Mouse (Mus musculus) gastrocnemius, postnatal 14 days (tissue): ENCODE measurements around the gene Zfp536. TPM values are rescaled to one million over a fixed set of nuclear protein-coding genes. Genes with fewer than 3 reads are reported as not detected.
A peak's percentile ranks its signal among the peaks of the same experiment; 100 is the strongest.
"Not testable (repeated sequence)": the region's sequence is repeated elsewhere in the genome, so short reads cannot be mapped to it uniquely, and the experiment has no call there.

Experiments
- DNase-seq: peaks from one replicate; pipeline ENCODE4 v3.0.0; 2021; ENCODE audit warnings: mixed read lengths
- intact Hi-C: fragments of 180-260 bp; cut with DNase I; formaldehyde crosslinking; loops from one replicate; pipeline ENCODE4 v1.15.1; 2025; ENCODE audit warnings: low total_unique reads
- total RNA-seq, 2 experiments: library from RNA; stranded (reverse); gene quantifications; 2 replicates each; pipeline ENCODE4 v1.2.3; 2021

The Zfp536 gene
- total RNA-seq, 2 experiments from 2014 or later: 2.2 to 2.7 TPM

DNA sequence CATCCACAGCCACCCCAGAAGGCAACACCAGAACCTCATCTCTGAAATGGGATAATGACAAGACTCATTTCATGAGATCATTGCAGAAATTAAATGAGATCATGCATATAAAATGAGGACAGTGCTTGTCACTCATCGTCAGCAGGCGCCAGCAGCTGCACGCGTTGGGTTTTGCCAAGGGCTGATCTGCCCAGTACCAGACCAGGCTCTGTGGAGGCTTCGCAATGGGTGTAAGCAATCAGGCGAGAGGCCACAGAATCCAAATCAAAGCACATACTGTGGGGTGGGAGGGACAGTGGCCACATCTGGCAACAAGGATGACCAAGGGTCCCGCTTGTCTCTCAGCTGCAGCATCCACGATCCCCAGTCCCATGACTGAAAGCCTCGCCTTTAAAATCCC lies 69.0 kb downstream of the Zfp536 start:
- DNase-seq: no peak
- intact Hi-C loops: no loop called here

DNA sequence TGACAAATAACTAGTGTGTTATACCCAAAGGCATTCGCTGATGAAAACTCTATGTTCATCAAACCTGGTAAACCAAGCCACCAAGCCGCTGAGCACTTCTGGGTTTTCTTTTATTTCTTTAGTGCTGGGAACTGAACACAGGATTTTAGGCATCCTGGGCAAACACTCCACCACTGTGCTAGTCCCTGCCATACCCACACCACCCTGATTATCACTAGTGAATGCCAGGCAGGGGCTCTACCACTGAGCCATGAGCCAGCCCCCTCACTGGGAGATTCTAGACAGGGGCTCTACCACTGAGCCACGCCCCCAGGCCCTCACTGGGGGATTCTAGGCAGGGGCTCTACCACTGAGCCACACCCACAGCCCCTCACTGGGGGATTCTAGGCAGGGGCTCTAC lies 76.1 kb downstream of the Zfp536 start:
- DNase-seq, intact Hi-C loops: not testable (repeated sequence)

DNA sequence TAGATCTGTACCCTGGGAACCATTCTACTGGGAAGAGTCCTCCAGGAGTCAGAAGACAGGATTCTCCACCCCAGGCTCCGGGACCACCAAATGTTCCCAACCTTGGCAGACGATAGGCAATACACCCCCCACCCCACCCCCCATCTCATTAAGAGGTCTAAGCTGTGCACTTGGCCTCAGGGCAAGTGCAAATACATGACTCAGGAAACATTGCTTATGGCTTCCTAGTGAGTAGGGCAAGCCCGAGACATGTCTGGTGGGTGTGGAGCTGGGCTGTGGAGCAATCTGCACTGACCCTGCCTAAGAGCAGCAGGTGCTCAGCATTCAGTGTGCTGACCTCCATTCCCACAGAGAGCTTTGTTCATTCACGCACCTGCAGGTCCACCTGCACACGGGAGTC lies 78.4 kb downstream of the Zfp536 start:
- intact Hi-C loops: no loop called here
- no peak for DNase-seq

DNA sequence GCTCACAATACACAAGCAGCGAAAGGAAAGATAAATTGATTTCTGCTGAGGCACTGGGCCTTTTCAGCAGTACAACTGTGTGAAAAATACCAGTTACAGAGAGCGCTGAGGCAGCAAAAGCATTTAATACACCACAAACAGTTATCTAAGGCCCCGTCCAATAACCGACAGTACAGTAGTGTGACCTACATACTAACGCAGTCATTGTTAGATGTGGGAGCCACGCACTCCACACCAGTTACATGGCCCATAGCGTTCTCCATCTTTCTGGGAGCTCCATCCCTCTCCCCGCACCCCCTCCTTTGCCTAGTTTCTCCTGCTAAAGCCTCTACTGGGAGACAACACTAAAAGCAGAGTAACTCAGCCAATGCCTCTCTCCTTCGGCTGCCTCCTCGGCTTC lies 82.8 kb downstream of the Zfp536 start:
- no peak for DNase-seq
- intact Hi-C loops: no loop called here

DNA sequence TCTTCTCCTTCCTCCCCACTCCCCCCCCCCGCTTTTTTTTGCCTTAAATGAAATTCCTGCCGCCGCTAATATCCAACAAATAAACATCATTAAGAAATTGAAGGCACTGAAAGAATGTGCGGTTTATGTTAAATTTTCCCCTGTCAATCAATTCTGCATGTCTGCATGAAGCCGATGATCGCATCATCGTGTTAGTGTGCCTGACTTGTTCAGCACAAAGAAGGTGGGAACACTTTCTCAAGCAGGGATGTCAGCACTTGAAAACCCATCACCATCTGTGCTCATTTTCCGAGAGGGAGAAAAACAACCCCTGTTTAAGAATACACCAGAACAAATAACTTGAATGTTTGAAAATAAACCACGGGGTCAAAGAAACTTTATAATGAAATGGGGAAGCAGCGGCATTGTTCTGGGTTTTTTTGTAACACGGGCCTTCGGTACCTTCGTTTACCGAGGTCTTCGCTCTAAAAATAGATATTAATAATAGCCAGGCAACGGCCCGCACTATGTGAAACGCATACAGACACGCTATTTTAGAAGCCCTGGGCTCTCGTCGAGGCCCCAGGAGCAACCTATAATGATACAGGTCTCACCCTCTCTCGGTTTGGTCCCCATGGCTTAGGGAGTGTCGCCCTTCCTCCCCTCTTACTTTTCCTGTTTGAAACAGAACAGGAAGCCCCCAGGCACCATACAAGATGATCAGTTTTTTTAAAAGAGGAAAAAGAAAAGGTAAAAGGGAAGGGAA lies 83.7 kb downstream of the Zfp536 start:
- no peak for DNase-seq
- intact Hi-C loops: no loop called here

DNA sequence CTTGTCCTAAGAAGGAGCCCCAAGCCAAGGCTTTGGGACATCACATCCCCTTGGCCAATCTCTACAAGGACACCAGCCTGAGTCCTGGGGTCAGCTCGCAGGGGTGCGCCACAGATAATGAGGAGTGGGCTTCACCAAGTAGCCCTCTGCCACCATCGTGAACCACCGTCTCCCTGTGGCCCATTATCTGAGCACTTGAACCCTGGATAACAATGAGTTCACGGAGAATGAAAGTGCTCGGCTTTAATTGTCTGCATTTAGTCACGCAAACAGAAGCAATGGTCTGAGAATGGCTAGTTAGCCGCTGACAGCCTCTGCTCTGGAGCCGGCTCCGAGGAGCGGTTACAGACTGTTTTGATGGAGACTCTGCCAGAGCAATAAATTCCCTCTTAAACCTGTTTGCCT lies 84.3 kb downstream of the Zfp536 start:
- no peak for DNase-seq

DNA sequence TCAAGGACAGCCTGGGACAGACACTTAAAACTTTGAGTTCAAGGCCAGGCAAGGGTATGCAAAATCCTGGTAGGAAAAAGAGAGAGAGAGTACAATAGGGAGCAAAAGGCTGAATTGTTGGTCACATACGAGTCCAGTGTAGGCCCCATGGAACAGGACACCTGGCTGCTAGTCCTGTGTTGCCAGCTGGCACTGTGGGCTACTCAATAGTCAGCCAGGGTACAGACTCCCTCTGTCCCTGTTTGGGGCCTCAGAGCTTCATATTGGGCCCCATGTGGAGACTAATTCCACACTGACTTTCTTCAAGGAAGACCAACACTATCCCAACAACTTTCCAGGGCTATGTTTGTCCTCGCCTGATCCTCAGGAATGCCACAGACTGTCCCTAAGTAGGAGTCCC lies 87.1 kb downstream of the Zfp536 start:
- intact Hi-C loops: no loop called here
- no peak for DNase-seq

More for the DNA sequence above, 84.3 kb downstream of the Zfp536 start:
- intact Hi-C loops: no loop called here

DNA sequence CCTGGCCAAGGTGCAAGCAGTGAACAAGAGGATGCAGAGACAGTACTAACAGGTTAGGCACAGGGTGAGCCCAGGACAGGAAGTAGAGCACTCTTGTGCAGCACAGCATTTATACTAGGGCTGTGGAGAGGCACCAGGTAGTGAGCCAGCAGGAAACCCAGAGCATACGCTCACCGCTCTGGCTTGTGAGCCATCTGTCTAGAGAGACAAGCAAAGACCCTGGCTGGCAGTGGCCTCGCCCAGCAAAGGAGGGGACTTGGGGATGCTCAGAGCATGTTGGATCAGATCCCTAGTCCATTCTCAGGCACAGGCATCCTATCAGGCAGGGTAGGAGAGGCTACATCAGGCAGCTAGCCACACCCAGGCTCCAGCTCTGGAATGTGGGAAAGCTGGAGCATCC lies 88.2 kb downstream of the Zfp536 start:
- intact Hi-C loops: no loop called here
- no peak for DNase-seq

DNA sequence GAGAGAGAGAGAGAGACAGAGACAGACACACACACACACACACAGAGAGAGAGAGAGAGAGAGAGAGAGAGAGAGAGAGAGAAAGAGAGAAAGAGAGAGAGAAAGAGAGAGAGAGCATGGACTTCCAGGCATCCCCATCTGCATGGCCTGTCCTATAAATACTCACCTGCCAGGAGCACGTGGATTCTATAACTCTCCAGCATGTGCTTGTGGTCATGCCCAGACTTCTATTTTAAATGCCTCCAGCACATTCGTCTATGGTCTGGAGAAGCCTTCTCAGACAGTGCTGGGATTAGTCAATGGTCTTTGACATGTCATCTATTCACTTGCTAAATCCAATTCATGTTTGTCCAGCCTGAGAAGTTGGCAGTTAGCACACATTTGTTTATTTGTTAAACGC lies 92.1 kb downstream of the Zfp536 start:
- intact Hi-C loops: no loop called here
- DNase-seq: no peak

DNA sequence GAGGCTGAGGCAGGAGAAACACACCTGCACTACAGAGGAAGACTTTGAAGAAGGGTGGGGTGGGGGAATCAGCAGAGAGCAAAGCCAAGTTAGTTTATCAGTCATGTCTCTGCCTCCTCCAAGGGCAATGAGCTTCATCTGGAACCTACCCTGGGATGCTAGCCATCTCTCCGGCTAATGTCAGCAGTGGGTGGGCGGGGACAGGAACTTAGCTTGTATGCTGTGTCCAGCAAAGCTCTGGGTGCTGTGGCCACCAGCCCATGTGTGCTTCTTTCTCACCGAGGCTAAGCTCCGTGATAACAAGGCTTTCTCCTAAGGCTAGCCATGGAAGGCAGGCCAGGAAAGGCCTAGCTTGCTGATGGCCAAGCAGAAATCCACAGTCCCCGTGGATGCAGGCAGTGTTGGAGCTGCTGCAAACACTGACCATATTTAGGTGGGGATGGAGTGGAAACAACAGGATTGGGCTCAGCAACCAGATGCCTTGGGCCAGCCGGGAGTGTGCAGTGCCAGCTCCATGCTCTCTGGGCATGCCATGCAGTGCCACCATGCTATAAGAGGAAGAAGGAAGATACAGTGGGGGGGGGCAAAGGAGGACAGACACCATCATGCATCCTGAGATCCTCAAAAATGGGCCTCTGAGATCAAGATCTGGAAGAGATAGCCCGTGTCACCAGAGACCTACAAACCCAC lies 109.6 kb downstream of the Zfp536 start:
- intact Hi-C loops: no loop called here
- peak; percentile 14 for DNase-seq

DNA sequence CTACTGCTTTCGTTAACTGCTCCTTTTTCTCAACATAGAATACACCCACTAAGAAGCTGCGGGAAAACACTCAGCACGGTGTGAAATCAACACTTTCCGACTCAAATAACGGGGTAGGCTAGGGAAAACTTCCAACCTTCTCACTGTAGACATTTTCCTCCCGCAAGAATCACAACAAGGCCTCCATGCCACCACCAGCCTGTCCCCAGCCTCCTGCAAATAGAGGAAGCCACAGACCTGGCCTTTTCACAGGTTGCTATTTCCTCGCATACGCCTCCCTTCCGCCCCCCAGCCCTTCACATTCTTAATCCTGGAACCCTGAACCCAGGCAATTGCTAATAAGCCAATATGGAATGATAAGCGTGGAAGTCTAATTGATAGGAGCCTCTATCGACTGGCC lies 124.8 kb downstream of the Zfp536 start:
- intact Hi-C loops: no loop called here
- DNase-seq: no peak

DNA sequence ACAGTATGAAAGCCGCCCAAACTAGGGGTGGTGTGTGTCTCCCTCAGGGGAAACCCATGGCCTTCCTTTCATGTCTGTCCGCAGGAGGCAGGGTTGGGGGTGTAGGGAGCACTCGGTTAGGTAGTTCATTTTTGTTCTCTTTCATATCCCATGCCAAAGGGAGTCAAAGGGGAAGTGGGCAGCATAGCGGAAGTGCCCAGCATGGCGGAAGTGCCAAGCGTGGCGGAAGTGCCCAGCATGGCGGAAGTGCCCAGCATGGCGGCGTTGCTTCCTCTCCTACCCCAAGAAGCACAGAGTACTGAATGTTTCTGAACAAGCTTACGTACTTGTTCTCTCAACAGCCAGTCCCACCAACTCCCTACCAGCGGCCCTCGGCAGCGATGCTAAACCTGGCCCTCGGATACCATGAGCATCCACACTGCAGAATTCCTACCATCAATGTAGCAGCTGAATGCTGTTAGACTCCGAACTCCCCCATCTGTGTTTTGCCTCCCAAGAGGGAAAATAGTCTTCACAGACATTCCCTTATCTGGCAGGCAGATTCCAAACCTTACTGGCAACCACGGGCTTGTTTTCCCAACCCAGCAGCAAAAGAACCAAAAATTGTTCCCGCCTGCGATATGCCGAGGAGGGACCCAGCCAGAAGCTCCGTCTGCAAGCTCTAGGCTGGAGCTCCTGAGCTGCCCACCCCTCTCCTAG lies 125.4 kb downstream of the Zfp536 start:
- intact Hi-C loops: no loop called here
- DNase-seq: no peak

DNA sequence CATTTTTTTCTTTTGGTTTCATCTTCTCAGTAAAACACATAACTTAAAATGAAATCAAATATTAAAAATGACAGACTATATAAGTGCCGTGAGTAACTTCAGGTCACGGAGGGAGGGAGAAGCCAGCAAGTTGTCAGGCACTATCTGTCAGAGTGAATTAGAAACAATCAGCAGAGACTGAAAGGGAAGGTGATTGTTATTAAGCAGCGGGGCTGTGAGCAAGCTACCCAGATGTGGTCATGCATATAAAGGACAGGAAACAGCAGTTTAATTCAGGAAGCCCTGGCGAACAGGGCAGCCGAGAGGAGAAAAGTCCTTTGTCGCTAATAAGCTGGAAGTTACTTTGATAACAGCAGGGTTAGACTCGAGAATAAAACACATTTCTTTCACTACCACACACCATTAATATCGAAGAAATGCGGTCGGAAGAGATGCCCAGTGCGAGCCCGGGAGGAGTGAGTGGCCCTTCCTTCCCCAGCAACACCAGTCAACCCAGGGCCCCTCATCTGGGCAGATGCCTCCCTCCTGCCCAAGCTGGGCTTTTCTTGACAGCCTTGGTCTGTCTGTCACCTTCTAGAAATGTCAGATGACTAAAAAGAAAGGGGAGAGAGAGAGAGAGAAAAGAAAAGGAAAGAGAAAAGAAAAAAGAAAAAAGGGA lies 133.6 kb downstream of the Zfp536 start:
- intact Hi-C loops: no loop called here
- no peak for DNase-seq

DNA sequence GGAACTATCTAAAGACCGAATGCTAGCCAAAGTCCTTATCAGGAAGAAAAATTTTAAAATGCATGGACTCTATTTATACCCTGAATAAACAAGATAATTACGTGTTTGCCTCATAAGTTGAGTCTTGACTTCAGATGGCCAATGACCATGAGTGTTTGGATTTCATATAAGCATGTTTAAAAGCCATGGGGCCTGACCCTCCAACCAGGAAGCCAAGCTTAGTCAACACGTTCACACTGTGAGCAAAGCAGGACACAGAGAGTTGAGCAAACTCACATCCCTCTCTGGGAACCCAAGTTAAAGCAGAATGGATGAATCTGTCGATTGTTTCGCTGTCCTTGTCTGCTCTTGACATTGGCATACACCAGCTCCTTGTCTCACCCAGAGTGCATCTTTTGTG lies 138.6 kb downstream of the Zfp536 start:
- intact Hi-C loops: no loop called here
- DNase-seq: no peak

DNA sequence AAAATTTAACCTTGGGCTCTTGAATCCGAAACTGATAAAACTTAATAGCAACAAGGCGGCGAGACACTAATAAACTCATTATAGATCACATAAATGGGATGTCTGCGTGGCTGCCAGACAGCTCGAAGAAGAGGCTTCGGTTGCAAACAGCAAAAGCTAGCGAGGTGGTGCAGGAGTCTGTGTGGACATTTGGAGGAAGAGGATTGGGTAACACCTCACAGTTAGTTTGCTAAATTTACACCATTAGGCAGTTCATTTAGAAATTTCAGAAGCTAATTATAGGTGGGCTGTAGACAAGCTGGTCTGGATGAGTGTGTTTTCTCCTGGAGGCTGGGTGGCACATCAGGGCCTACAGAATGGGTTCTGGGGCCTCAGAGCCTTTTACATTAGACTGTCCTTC lies 143.0 kb downstream of the Zfp536 start:
- intact Hi-C loops: no loop called here
- DNase-seq: no peak

DNA sequence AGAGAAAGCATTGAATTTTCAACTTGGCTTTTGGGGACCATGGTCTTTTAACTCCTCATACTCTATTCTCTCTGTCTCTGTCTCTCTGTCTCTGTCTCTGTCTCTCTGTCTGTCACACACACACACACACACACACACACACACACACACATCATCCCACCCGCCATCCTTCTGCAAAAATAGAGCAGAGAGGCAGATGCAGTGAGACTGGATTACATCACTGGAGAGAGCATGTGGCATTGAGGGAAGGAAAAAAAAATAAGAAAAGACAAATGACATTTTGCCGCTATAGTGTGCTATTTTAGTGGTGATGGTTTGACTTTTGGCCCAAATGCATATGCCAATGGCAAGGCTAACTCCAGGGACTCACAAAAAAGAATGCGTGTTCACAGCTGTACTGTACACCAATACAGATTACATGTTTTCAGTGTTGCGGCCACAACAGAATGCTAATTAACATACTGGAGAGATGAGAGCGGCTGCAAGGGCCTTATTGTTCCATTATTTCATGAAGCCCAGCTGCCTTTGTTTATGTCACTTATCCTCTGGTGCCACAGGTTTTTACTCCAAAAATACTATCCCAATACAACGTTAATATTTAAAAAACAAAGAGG lies 145.4 kb downstream of the Zfp536 start:
- no peak for DNase-seq
- intact Hi-C loops: no loop called here

DNA sequence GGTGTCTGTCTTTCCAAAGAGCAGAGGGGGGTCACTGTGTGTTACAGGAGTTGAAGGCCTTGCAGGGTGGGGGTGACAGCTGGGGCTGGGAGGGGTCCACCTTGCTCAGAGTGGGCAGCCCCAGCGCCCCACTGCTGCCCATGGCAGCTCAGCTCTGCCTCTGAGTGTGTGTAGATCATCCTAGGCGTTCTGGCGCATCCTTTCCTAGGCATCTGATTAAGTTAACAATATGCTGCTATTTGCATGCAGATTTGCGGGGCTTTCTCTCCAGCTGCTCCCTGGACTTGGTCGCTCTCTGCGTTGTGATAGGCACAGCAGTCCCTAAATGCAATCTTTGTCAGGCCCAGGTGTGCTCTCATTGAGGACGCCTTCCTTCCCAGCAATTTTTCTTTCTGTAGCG lies 147.7 kb downstream of the Zfp536 start:
- no peak for DNase-seq
- intact Hi-C loops: no loop called here

DNA sequence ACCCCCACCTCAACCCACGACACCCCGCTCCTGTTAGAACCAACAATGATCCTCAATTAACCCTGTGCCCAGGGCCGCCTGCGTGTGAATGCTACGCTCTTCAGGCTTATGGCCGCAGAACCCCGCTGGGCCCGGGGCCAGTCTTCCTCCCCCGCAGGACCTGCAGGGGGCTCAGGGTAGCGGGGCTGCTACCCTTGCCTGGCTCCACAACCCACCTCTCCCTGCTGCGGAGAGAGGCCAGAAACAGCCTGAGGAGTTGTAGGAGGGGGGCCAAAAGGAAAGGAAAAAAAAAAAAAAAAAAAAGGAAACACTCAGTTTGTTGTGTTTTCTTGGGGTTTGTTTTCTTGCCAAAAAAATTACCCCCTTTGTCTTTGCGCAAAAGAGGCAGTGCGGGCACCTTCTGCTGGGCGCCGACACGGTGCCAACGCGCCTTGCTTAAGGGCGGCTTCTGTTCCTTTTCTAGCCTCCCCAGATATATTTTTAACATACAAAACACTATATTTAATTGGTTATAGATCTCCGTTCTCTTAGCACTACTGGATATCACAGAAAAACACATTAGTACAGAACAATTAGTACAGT lies 148.6 kb downstream of the Zfp536 start:
- peak; percentile 17 for DNase-seq
- intact Hi-C loops: no loop called here

DNA sequence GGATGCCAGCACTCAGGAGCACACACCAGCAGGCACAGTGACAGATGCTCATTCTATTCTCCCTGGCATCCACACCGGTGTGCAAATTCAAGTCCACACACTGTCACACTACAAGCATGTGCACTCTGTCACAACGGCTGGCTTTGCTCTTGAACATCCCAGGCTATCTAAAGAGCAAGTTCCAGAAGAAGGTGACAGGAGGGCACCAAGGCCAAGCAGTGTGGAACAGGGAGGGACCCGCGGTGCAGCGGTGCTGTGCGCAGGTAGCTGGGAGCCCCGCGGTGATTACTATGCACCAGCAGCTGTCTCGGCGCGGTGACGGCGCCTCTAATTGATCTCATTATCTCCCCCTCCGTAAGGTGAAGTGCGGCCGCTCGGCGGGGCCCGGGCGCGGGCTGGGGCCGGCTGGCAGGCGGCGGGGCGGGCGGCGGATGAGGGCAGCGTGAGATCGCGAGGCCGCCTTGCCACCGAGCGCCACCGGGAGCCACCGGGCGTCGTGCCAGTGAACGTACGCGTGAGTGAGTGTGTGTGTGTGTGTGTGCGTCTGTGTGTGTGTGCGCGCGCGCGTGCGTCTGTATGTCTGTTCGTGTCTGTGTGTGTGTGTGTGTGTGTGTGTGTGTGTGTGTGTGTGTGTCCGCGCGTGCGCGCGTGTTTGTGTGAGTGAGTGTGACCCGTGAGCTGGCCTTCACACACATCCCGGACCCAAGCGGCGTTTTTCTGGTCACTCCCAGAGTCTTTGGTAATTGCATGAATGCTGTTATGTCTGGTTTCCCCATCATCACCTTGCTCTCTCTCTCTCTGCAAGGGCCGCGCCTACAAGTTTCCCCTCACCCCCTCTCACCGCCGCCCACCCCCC lies 149.3 kb downstream of the Zfp536 start:
- intact Hi-C loops: no loop called here
- DNase-seq: peak; percentile 67
